Mouse (Mus musculus) liver, embryonic 15.5 days (tissue): ENCODE measurements at regions not wholly inside any gene's neighbourhood (a gene's known extent, or its start where the extent isn't known, plus 50 kb on each side); places are given as distances from the start of the nearest gene placed in this dataset.
"Not testable (repeated sequence)": the region's sequence is repeated elsewhere in the genome, so short reads cannot be mapped to it uniquely, and the experiment has no call there.

Experiments
- ATAC-seq: fragments of 200-750 bp; cut with Nextera tagmentation; 2 replicates; pipeline ENCODE4 v1.8.0; 2017; ENCODE audit warnings: moderate number of reproducible peaks, mild to moderate bottlenecking, moderate library complexity; ENCODE audit not compliant: insufficient read depth
- H3K27ac ChIP-seq: fragments of 300-500 bp; sonication (generic); replicated peaks from 2 replicates; pipeline ENCODE4 v1.5.1; 2015; ENCODE audit warnings: mild to moderate bottlenecking, inconsistent platforms
- H3K27me3 ChIP-seq: fragments of 300-500 bp; sonication (generic); 2 replicates; pipeline ENCODE4 v1.6.1; 2015; ENCODE audit warnings: mild to moderate bottlenecking, inconsistent platforms
- H3K36me3 ChIP-seq: fragments of 300-500 bp; sonication (generic); replicated peaks from 2 replicates; pipeline ENCODE4 v1.6.1; 2015; ENCODE audit warnings: moderate library complexity, mild to moderate bottlenecking, inconsistent platforms
- H3K4me1 ChIP-seq: fragments of 300-500 bp; sonication (generic); replicated peaks from 2 replicates; pipeline ENCODE4 v1.6.1; 2015; ENCODE audit warnings: inconsistent platforms
- H3K4me2 ChIP-seq: fragments of 300-500 bp; sonication (generic); 2 replicates; pipeline ENCODE4 v1.6.1; 2015; ENCODE audit warnings: moderate library complexity, mild to moderate bottlenecking, inconsistent platforms
- H3K4me3 ChIP-seq: fragments of 300-500 bp; sonication (generic); replicated peaks from 2 replicates; pipeline ENCODE4 v1.5.1; 2015; ENCODE audit warnings: mild to moderate bottlenecking, inconsistent platforms
- H3K9ac ChIP-seq: fragments of 300-500 bp; sonication (generic); 2 replicates; pipeline ENCODE4 v1.6.1; 2015; ENCODE audit warnings: moderate library complexity, mild to moderate bottlenecking, inconsistent platforms
- H3K9me3 ChIP-seq: fragments of 300-500 bp; sonication (generic); replicated peaks from 2 replicates; pipeline ENCODE4 v1.6.1; 2016; ENCODE audit warnings: inconsistent platforms
- WGBS: fragments of 180-500 bp; shearing (Covaris S2); methylation state at CpG from one replicate; pipeline ENCODE4 v1.1.7; 2015; ENCODE audit warnings: mixed read lengths; ENCODE audit not compliant: insufficient replicate concordance; 5-methylcytosine and 5-hydroxymethylcytosine counted together

- Histone ChIP-seq H3K36me3 (no peaks in the 10 kb centered on the region), H3K27me3 (no peaks in the 10 kb centered on the region), H3K27ac (no peak overlapping the region), H3K9me3 (no peaks in the 10 kb centered on the region), H3K4me3 (no peak overlapping the region), H3K4me1 (no peaks in the 10 kb centered on the region), H3K9ac (no peak overlapping the region), H3K4me2 (no peak overlapping the region)
- 62% methylated on average over 4 of the region's 4 CpGs for WGBS
- ATAC-seq = no peak
Observed at GRCm38 (mm10) chr13:72231032-72231591, 267.6 kb upstream of the Irx1 start.

GRCm38 (mm10) chr13:72232080-72232479, 268.6 kb upstream of the Irx1 start:
- no peaks in the 10 kb centered on the region for H3K27me3 ChIP-seq
- no peaks in the 10 kb centered on the region for H3K36me3 ChIP-seq
- H3K27ac ChIP-seq = no peak overlapping the region
- ATAC-seq = no peak
- no peak overlapping the region for H3K4me3 ChIP-seq
- no peaks in the 10 kb centered on the region for H3K9me3 ChIP-seq
- no peak overlapping the region for H3K4me2 ChIP-seq
- no peaks in the 10 kb centered on the region for H3K4me1 ChIP-seq
- no peak overlapping the region for H3K9ac ChIP-seq

- ATAC-seq = no peak
- 50% methylated on average over 3 of the region's 3 CpGs for WGBS
- Histone ChIP-seq H3K4me3 (no peak overlapping the region), H3K9ac (no peak overlapping the region), H3K27ac (no peak overlapping the region), H3K4me1 (no peaks in the 10 kb centered on the region; the same call in 1 of the 2 replicates), H3K4me2 (no peak overlapping the region), H3K36me3 (no peaks in the 10 kb centered on the region), H3K9me3 (no peaks in the 10 kb centered on the region), H3K27me3 (no peaks in the 10 kb centered on the region)
Observed at GRCm38 (mm10) chr13:72241919-72242318, 278.4 kb upstream of the Irx1 start.

DNA sequence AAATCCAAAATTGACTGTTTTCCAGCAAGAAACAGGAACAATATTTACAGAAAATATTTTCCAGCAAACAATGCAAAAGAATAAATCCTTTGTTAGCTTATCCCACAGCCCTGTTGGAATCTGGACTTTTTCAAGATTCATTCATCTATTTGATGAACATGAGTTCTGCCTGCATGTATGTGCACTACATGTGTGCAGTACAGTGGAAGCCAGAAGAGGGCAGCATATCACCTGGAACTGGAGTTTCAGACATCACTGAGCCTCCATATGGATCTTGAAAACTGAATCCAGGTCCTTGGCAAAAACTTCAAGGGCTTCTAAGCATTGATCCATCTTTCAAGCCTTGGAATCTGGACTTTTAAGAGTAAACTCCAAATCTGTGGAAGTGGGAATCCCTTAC, 286.9 kb upstream of the Irx1 start:
- no peak overlapping the region for H3K9ac ChIP-seq
- no peaks in the 10 kb centered on the region for H3K4me1 ChIP-seq
- no peak overlapping the region for H3K27ac ChIP-seq
- no peak overlapping the region for H3K4me2 ChIP-seq
- ATAC-seq = no peak
- H3K36me3 ChIP-seq = no peaks in the 10 kb centered on the region
- no peaks in the 10 kb centered on the region for H3K9me3 ChIP-seq
- H3K27me3 ChIP-seq = no peaks in the 10 kb centered on the region
- H3K4me3 ChIP-seq = no peak overlapping the region

GRCm38 (mm10) chr13:72253242-72253641, 289.7 kb upstream of the Irx1 start:
- H3K27ac ChIP-seq, H3K4me2 ChIP-seq, H3K4me3 ChIP-seq, H3K36me3 ChIP-seq, H3K9ac ChIP-seq, H3K27me3 ChIP-seq, H3K9me3 ChIP-seq, ATAC-seq, H3K4me1 ChIP-seq: not testable (repeated sequence)
- WGBS = 40% methylated on average over 13 of the region's 13 CpGs

DNA sequence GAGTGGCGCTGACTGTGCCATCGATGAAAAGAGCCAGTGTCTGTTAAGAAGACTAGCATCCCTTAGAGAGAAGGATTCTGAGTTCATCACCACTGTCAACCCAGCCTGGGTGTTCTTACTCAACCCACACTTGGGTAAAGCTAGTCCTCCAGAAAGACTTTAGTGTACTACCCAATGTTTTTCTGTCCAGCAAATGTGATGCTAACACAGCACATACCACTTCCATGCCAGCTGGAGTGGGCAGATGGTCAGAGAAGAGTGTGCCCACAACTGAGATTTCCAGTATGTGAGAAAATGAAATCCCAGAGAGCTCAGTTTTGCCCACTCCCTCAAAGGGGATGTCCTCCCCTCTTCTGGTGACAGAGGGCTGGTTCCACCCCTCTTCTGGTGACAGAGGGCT, 295.3 kb upstream of the Irx1 start:
- no peak overlapping the region for H3K4me2 ChIP-seq
- 76% methylated on average over 2 of the region's 2 CpGs for WGBS
- no peaks in the 10 kb centered on the region for H3K9me3 ChIP-seq
- no peak overlapping the region for H3K9ac ChIP-seq
- H3K4me1 ChIP-seq = no peaks in the 10 kb centered on the region
- H3K4me3 ChIP-seq = no peak overlapping the region
- no peak overlapping the region for H3K27ac ChIP-seq
- H3K36me3 ChIP-seq = no peaks in the 10 kb centered on the region
- no peak for ATAC-seq
- no peaks in the 10 kb centered on the region for H3K27me3 ChIP-seq

DNA sequence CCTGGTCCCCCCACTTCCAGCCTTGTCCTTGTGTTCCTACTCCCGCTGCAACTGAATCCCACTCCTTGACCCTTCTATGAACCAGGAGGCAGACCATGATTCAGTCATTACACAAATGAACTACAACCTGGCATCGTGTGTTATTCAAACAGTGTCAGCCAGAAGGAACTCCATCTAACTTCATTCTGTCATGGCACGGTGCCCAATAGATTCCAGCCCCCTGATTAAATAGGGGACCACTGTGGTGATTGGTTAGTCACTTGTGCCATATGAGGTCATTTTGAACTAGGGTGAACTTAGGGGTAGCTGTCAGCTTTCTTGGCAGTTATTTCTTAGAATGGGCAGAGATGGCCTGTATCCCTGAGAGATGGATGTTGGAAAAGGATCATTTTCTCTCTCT, 300.9 kb upstream of the Irx1 start:
- no peaks in the 10 kb centered on the region for H3K9me3 ChIP-seq
- 59% methylated on average over 3 of the region's 3 CpGs for WGBS
- H3K4me3 ChIP-seq = no peak overlapping the region
- H3K4me1 ChIP-seq = no peaks in the 10 kb centered on the region
- no peak for ATAC-seq
- no peak overlapping the region for H3K27ac ChIP-seq
- H3K9ac ChIP-seq = no peak overlapping the region
- H3K27me3 ChIP-seq = no peaks in the 10 kb centered on the region
- H3K36me3 ChIP-seq = no peaks in the 10 kb centered on the region
- no peak overlapping the region for H3K4me2 ChIP-seq

DNA sequence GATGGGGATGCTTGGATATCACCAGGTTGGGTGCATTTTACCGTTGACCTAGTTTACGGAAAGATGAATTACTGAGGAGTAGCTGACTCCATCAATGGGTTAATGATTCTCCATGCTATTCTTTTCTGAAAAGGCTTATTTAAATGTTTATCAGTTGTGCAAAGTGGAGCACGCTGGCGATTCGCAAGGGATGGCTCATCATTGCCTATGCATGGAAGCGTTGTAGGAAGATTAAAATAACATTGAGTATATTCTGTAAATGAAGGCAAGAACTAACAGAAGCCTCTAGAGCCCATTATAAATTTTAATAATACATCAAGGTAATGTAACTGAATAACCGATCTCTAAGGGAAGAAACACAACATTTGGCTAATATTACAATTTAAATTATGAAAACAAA, 301.6 kb upstream of the Irx1 start:
- no peaks in the 10 kb centered on the region for H3K4me1 ChIP-seq
- no peak for ATAC-seq
- 76% methylated on average over 7 of the region's 7 CpGs for WGBS

GRCm38 (mm10) chr13:72265650-72266049, 302.1 kb upstream of the Irx1 start:
- ATAC-seq = no peak
- Histone ChIP-seq H3K27ac (no peak overlapping the region), H3K4me1 (no peaks in the 10 kb centered on the region)

More for the DNA sequence above, 301.6 kb upstream of the Irx1 start:
- Histone ChIP-seq H3K4me3 (no peak overlapping the region), H3K27ac (no peak overlapping the region), H3K27me3 (no peaks in the 10 kb centered on the region), H3K9ac (no peak overlapping the region), H3K4me2 (no peak overlapping the region), H3K36me3 (no peaks in the 10 kb centered on the region), H3K9me3 (no peaks in the 10 kb centered on the region)

DNA sequence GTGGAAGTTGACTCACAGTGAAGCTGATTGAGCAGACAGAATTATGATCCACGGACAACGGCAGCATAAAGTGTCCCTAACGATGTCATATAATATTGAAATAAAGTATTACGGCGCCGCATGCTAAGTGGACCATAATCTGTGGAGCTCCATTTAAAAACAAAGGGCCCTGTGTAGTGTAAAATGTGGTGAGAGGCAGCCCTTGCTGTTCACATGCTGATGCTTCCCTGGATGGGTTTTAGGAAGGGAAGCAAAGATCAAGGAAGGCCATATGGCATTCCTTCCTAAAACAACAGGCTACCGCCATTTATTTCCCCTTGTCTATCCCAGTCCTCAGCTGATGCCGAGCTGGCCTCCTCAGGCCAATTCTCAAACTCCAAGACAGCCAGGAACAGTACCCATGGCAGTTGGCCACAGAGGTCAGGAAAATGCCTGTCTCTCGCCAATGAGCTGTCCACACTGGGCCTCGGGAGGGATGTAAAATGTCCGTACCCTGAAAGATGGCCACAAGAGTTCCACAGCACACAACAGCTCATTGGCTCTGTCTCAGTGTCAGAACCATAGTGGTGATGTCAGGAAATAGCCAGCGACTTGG, 302.7 kb upstream of the Irx1 start:
- Histone ChIP-seq H3K27ac (no peak overlapping the region), H3K36me3 (no peaks in the 10 kb centered on the region), H3K9me3 (no peaks in the 10 kb centered on the region), H3K9ac (no peak overlapping the region), H3K4me2 (no peak overlapping the region), H3K4me3 (no peak overlapping the region), H3K4me1 (no peaks in the 10 kb centered on the region), H3K27me3 (no peaks in the 10 kb centered on the region)
- WGBS = 71% methylated on average over 12 of the region's 12 CpGs
- no peak for ATAC-seq

More at GRCm38 (mm10) chr13:72265650-72266049, 302.1 kb upstream of the Irx1 start:
- Histone ChIP-seq H3K9ac (no peak overlapping the region), H3K27me3 (no peaks in the 10 kb centered on the region), H3K36me3 (no peaks in the 10 kb centered on the region), H3K9me3 (no peaks in the 10 kb centered on the region), H3K4me3 (no peak overlapping the region), H3K4me2 (no peak overlapping the region)
- WGBS = 69% methylated on average over 11 of the region's 11 CpGs

- Histone ChIP-seq H3K4me2 (no peak overlapping the region), H3K9me3 (no peaks in the 10 kb centered on the region), H3K36me3 (no peaks in the 10 kb centered on the region), H3K27ac (no peak overlapping the region), H3K4me1 (no peaks in the 10 kb centered on the region), H3K27me3 (no peaks in the 10 kb centered on the region), H3K9ac (no peak overlapping the region), H3K4me3 (no peak overlapping the region)
- no peak for ATAC-seq
- 42% methylated on average over 2 of the region's 2 CpGs for WGBS
Observed at GRCm38 (mm10) chr13:72280343-72280742, 316.8 kb upstream of the Irx1 start.

DNA sequence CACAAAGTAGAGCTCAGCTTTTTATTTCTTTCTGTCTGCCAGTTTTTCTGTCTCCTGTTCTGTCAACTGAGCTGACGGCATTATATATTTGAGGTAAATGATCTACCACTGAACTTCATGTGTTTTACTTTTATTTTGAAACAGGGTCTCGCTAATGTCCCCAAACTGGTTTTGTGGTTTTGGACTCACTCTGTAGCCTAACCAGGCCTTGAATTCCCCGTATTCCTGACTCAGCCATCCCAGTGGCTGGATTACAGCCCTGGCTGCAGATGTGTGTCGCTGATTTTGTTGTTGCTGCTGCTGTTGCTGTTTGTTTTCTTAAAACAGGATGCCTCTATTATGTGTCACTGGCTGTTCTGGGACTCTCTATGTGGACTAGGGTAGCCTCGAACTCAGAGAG, 317.3 kb upstream of the Irx1 start:
- H3K4me1 ChIP-seq = no peaks in the 10 kb centered on the region
- no peak overlapping the region for H3K27ac ChIP-seq
- H3K4me2 ChIP-seq = no peak overlapping the region
- ATAC-seq = no peak
- H3K9me3 ChIP-seq = no peaks in the 10 kb centered on the region
- H3K36me3 ChIP-seq = no peaks in the 10 kb centered on the region
- no peaks in the 10 kb centered on the region for H3K27me3 ChIP-seq
- no peak overlapping the region for H3K4me3 ChIP-seq
- no peak overlapping the region for H3K9ac ChIP-seq
- 47% methylated on average over 5 of the region's 5 CpGs for WGBS
